Comparison of ENCODE assay signal across 8 mouse cellular contexts in the genomic region with DNA sequence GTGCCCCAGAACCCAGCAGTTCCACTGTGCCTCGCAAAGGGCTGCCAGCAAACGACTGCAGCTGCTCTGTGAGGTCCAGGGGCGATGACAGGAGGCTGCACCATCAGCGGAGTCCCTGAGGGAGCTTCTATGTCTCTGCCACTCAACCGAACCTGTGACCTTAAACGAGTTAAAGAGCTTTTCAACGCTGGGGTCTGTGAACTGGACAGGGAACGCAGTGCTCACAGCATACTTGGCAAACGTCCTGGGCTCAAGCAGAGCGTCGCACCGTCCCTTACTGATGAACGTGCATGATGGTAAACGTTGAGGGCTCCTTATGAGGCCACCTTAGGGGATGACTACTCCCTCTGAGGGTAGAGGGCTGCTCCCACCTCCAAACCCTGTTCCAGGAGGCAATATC. TPM values are rescaled to one million over a fixed set of nuclear protein-coding genes. Genes with fewer than 3 reads are reported as not detected.
DNase-seq lines count a peak whose midpoint lies in the region; ATAC-seq and TF ChIP-seq lines count a peak whose summit lies in the region.

No protein-coding gene starts in this region.

- H3K27me3 ChIP-seq in heart, embryonic 14.5 days (ENCODE audit: control insufficient read depth, insufficient read depth, low read length): no peaks in the 10 kb centered on the region
- H3K27me3 ChIP-seq in hindbrain, embryonic 10.5 days (ENCODE audit: insufficient read depth, poor library complexity, severe bottlenecking): peaks cover 13% of the 10 kb centered on the region; the same call in 1 of the 2 replicates
- H3K27me3 ChIP-seq in midbrain, embryonic 10.5 days (ENCODE audit: low read depth, poor library complexity, severe bottlenecking): peaks cover 14% of the 10 kb centered on the region

- no peaks in the 10 kb centered on the region for H3K9me3 ChIP-seq in heart, embryonic 14.5 days (ENCODE audit: control insufficient read depth, low read length)
- H3K9me3 ChIP-seq in hindbrain, embryonic 10.5 days: no peaks in the 10 kb centered on the region
- no peaks in the 10 kb centered on the region for H3K9me3 ChIP-seq in midbrain, embryonic 10.5 days (replicated peaks)

- peak overlapping the region; percentile 74 for H3K4me2 ChIP-seq in heart, embryonic 14.5 days (ENCODE audit: low read length)

- H3K9ac ChIP-seq in heart, embryonic 14.5 days (ENCODE audit: low read length): peak overlapping the region; percentile 77

- WGBS in heart, embryonic 14.5 days: 0% methylated on average over 14 of the region's 14 CpGs
- WGBS in bone marrow, adult 2 months: 4% methylated on average over 14 of the region's 14 CpGs
- WGBS in hindbrain, embryonic 10.5 days: 2% methylated on average over 14 of the region's 14 CpGs
- 3% methylated on average over 14 of the region's 14 CpGs for WGBS in midbrain, embryonic 10.5 days

- no peak for DNase-seq in heart, adult 18-20 months
- DNase-seq in hindbrain, embryonic 10.5 days (ENCODE audit: low spot score): no peak
- peak; percentile 35 for DNase-seq in midbrain, embryonic 10.5 days (ENCODE audit: low spot score)
- no peak for DNase-seq in spleen, postnatal 14 days (ENCODE audit: low spot score in 2 of 2)
- no peak for DNase-seq in adrenal gland, postnatal 4 days (ENCODE audit: low spot score in 2 of 2)

- H3K4me3 ChIP-seq in heart, embryonic 14.5 days (ENCODE audit: control insufficient read depth in 1 of 2, insufficient read depth in 1 of 2, low read depth in 1 of 2, low read length in 2 of 2): peak overlapping the region; percentile 57 to 81
- peak overlapping the region; percentile 69 for H3K4me3 ChIP-seq in bone marrow, adult 2 months (replicated peaks; ENCODE audit: control insufficient read depth, low read depth, low read length)
- H3K4me3 ChIP-seq in hindbrain, embryonic 10.5 days: peak overlapping the region; percentile 72
- H3K4me3 ChIP-seq in midbrain, embryonic 10.5 days: peak overlapping the region; percentile 71

- H3K36me3 ChIP-seq in heart, embryonic 14.5 days (ENCODE audit: control insufficient read depth, insufficient read depth, low read length): peaks cover 19% of the 10 kb centered on the region
- peaks cover 19% of the 10 kb centered on the region for H3K36me3 ChIP-seq in hindbrain, embryonic 10.5 days
- H3K36me3 ChIP-seq in midbrain, embryonic 10.5 days: peaks cover 19% of the 10 kb centered on the region

- TF ChIP-seq CTCF in bone marrow, adult 2 months (IDR thresholded peaks at IDR 0.05; ENCODE audit: control insufficient read depth, insufficient read depth, low read length): no peak

- TF ChIP-seq POLR2A in bone marrow, adult 2 months (IDR thresholded peaks at IDR 0.05; ENCODE audit: borderline replicate concordance, control insufficient read depth, low read depth, low read length): no peak

- peaks cover 13 to 20% of the 10 kb centered on the region in 2 experiments for H3K4me1 ChIP-seq in heart, embryonic 14.5 days (ENCODE audit: control insufficient read depth in 2 of 2, insufficient read depth in 2 of 2, low read length in 2 of 2)
- H3K4me1 ChIP-seq in bone marrow, adult 2 months (ENCODE audit: control insufficient read depth, insufficient read depth, low read length): peaks cover 7% of the 10 kb centered on the region
- H3K4me1 ChIP-seq in hindbrain, embryonic 10.5 days (replicated peaks): peaks cover 56% of the 10 kb centered on the region
- H3K4me1 ChIP-seq in midbrain, embryonic 10.5 days: peaks cover 57% of the 10 kb centered on the region

- peak; percentile 76 for ATAC-seq in heart, embryonic 14.5 days (ENCODE audit: insufficient number of reproducible peaks, insufficient read depth, low FRiP score, low read depth)
- no peak for ATAC-seq in granulocyte monocyte progenitor cell, adult 5-6 weeks (replicated peaks; ENCODE audit: poor library complexity, severe bottlenecking)

- H3K27ac ChIP-seq in heart, embryonic 14.5 days (replicated peaks in 1 of 2; ENCODE audit: control insufficient read depth in 1 of 2, insufficient read depth in 1 of 2, low read depth in 2 of 2, low read length in 2 of 2): peak overlapping the region; percentile 76 to 93
- H3K27ac ChIP-seq in bone marrow, adult 2 months (ENCODE audit: control insufficient read depth, insufficient read depth, low read depth, low read length, poor library complexity): peak overlapping the region; percentile 75
- peak overlapping the region; percentile 96 for H3K27ac ChIP-seq in hindbrain, embryonic 10.5 days
- H3K27ac ChIP-seq in midbrain, embryonic 10.5 days (replicated peaks): peak overlapping the region; percentile 93

RNA-seq across cellular contexts. Expression of gene Cdc25b, which starts 0.4 kb away (rescaled TPM):
- polyA plus RNA-seq in heart, embryonic 14.5 days (2014; fragmentation: Nextera tagmentation; extraction: Ambion mirVana): 33.1 and 38.9 TPM in 2 replicates
- 1 to 10 TPM; 2.9 to 5.9 TPM for total RNA-seq in heart, adult 18-20 months (2021)
- 179 and 183 TPM in 2 replicates for polyA plus RNA-seq in bone marrow, adult 2 months (2011; ENCODE audit: insufficient read depth, insufficient read length, low replicate concordance, missing spikeins)
- polyA plus RNA-seq in hindbrain, embryonic 10.5 days (2016; fragmentation: Nextera tagmentation; extraction: Ambion mirVana): 99.7 and 116 TPM in 2 replicates
- polyA plus RNA-seq in midbrain, embryonic 10.5 days (2016; fragmentation: Nextera tagmentation; extraction: Ambion mirVana): 117 and 140 TPM in 2 replicates
- total RNA-seq in granulocyte monocyte progenitor cell, adult 5-6 weeks (2014; fragmentation: Nextera tagmentation): 4.9 and 5.8 TPM in 2 replicates
- total RNA-seq in granulocyte monocyte progenitor cell, adult 5-6 weeks (2017): 6.7 and 6.8 TPM in 2 replicates
- 10 to 100 TPM; 28.8 to 40.0 TPM for total RNA-seq in adrenal gland, postnatal 4 days (2021)

RNA-seq across cellular contexts. Expression of gene Spef1, which starts 0.7 kb away (rescaled TPM):
- polyA plus RNA-seq in heart, embryonic 14.5 days (2014; fragmentation: Nextera tagmentation; extraction: Ambion mirVana): 2.0 and 2.4 TPM in 2 replicates
- 1 to 10 TPM; 4.7 to 5.5 TPM for total RNA-seq in heart, adult 18-20 months (2021)
- 9.8 and 12.5 TPM in 2 replicates for polyA plus RNA-seq in bone marrow, adult 2 months (2011; ENCODE audit: insufficient read depth, insufficient read length, low replicate concordance, missing spikeins)
- polyA plus RNA-seq in hindbrain, embryonic 10.5 days (2016; fragmentation: Nextera tagmentation; extraction: Ambion mirVana): 5.2 and 5.4 TPM in 2 replicates
- polyA plus RNA-seq in midbrain, embryonic 10.5 days (2016; fragmentation: Nextera tagmentation; extraction: Ambion mirVana): 3.7 and 6.3 TPM in 2 replicates
- total RNA-seq in granulocyte monocyte progenitor cell, adult 5-6 weeks (2014; fragmentation: Nextera tagmentation): 2.0 and 2.7 TPM in 2 replicates
- total RNA-seq in granulocyte monocyte progenitor cell, adult 5-6 weeks (2017): 1.2 and 1.9 TPM in 2 replicates
- 1 to 10 TPM; 5.8 to 6.7 TPM for total RNA-seq in adrenal gland, postnatal 4 days (2021)

RNA-seq across cellular contexts. Expression of gene Cenpb, which starts 6.5 kb away (rescaled TPM):
- 6.2 and 7.0 TPM in 2 replicates for polyA plus RNA-seq in heart, embryonic 14.5 days (2014; fragmentation: Nextera tagmentation; extraction: Ambion mirVana)
- 10 to 100 TPM; 76.7 to 79.6 TPM for total RNA-seq in heart, adult 18-20 months (2021)
- polyA plus RNA-seq in bone marrow, adult 2 months (2011; ENCODE audit: insufficient read depth, insufficient read length, low replicate concordance, missing spikeins): 22.6 and 28.5 TPM in 2 replicates
- polyA plus RNA-seq in hindbrain, embryonic 10.5 days (2016; fragmentation: Nextera tagmentation; extraction: Ambion mirVana): 9.7 and 12.8 TPM in 2 replicates
- polyA plus RNA-seq in midbrain, embryonic 10.5 days (2016; fragmentation: Nextera tagmentation; extraction: Ambion mirVana): 9.0 and 10.6 TPM in 2 replicates
- 14.3 and 24.3 TPM in 2 replicates for total RNA-seq in granulocyte monocyte progenitor cell, adult 5-6 weeks (2014; fragmentation: Nextera tagmentation)
- total RNA-seq in granulocyte monocyte progenitor cell, adult 5-6 weeks (2017): 16.1 and 18.6 TPM in 2 replicates
- total RNA-seq in adrenal gland, postnatal 4 days (2021): 10 to 100 TPM; 81.8 to 84.8 TPM

RNA-seq across cellular contexts. Expression of gene Ap5s1, which starts 20.5 kb away (rescaled TPM):
- 39.7 and 44.3 TPM in 2 replicates for polyA plus RNA-seq in heart, embryonic 14.5 days (2014; fragmentation: Nextera tagmentation; extraction: Ambion mirVana)
- total RNA-seq in heart, adult 18-20 months (2021): 10 to 100 TPM; 36.7 to 41.7 TPM
- 12.1 and 14.5 TPM in 2 replicates for polyA plus RNA-seq in bone marrow, adult 2 months (2011; ENCODE audit: insufficient read depth, insufficient read length, low replicate concordance, missing spikeins)
- 27.2 and 32.7 TPM in 2 replicates for polyA plus RNA-seq in hindbrain, embryonic 10.5 days (2016; fragmentation: Nextera tagmentation; extraction: Ambion mirVana)
- 25.9 and 28.9 TPM in 2 replicates for polyA plus RNA-seq in midbrain, embryonic 10.5 days (2016; fragmentation: Nextera tagmentation; extraction: Ambion mirVana)
- 5.7 and 5.9 TPM in 2 replicates for total RNA-seq in granulocyte monocyte progenitor cell, adult 5-6 weeks (2014; fragmentation: Nextera tagmentation)
- 1.0 and 1.5 TPM in 2 replicates for total RNA-seq in granulocyte monocyte progenitor cell, adult 5-6 weeks (2017)
- 10 to 100 TPM; 23.9 to 24.8 TPM for total RNA-seq in adrenal gland, postnatal 4 days (2021)

RNA-seq across cellular contexts. Expression of gene 1700037H04Rik, which starts 26.5 kb away (rescaled TPM):
- polyA plus RNA-seq in heart, embryonic 14.5 days (2014; fragmentation: Nextera tagmentation; extraction: Ambion mirVana): 71.0 and 80.3 TPM in 2 replicates
- 10 to 100 TPM in 1 of 2 experiments, 1 to 10 TPM in 1; 9.7 to 17.7 TPM for total RNA-seq in heart, adult 18-20 months (2021)
- polyA plus RNA-seq in bone marrow, adult 2 months (2011; ENCODE audit: insufficient read depth, insufficient read length, low replicate concordance, missing spikeins): 46.9 and 57.6 TPM in 2 replicates
- polyA plus RNA-seq in hindbrain, embryonic 10.5 days (2016; fragmentation: Nextera tagmentation; extraction: Ambion mirVana): 138 and 142 TPM in 2 replicates
- polyA plus RNA-seq in midbrain, embryonic 10.5 days (2016; fragmentation: Nextera tagmentation; extraction: Ambion mirVana): 136 and 145 TPM in 2 replicates
- 66.9 and 115 TPM in 2 replicates for total RNA-seq in granulocyte monocyte progenitor cell, adult 5-6 weeks (2014; fragmentation: Nextera tagmentation)
- total RNA-seq in granulocyte monocyte progenitor cell, adult 5-6 weeks (2017): 30.3 and 40.6 TPM in 2 replicates
- 10 to 100 TPM; 42.1 to 47.4 TPM for total RNA-seq in adrenal gland, postnatal 4 days (2021)
